Mouse (Mus musculus) lung, adult 2 months (tissue): ENCODE measurements around the gene Mrpl22.

Experiments used
- CTCF ChIP-seq: fragments of 200-500 bp; IDR thresholded peaks from 2 replicates; pipeline ENCODE4 v1.5.1; 2011; ENCODE audit warnings: mild to moderate bottlenecking, low read length, control low read depth; ENCODE audit not compliant: insufficient read depth
- POLR2A ChIP-seq: fragments of 200-500 bp; IDR thresholded peaks from 2 replicates; pipeline ENCODE4 v1.6.1; 2011; ENCODE audit warnings: low read depth, mild to moderate bottlenecking, control low read depth, low read length, borderline replicate concordance; ENCODE audit errors: extremely low read depth

GRCm38 (mm10) chr11:58126397-58127160, 44.9 kb upstream of the Mrpl22 start:
- TF ChIP-seq CTCF (no peak), POLR2A (no peak)
